ENCODE assay signal across 16 mouse cellular contexts in the genomic region with DNA sequence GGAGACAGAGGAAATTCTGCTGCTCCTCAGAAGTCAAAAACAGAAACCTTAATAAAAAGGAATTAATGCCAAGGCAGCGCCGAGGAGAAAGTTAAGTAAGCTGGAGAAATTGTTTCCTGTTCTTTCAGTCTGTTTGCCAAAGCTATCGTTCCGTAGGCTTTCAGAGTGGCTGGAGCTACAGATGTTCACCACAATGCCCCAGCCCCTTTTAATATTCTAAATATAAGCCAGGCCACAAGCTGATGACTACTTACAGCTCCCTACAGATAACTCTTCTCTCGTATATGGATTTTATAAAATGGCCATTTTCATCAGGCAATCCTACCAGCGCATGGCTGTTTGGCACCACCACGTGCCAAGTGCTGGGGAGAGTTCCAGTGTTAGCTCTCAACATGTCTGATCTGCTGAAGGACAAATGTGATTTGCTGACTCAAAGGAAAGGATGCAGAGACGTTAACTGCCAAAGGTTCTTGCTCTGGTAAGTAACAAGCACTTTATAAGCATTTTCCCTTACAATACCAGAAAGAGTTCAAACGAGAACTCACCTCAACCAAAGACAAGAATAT.
DNase-seq lines count a peak whose midpoint lies in the region; ATAC-seq and TF ChIP-seq lines count a peak whose summit lies in the region.
"Had no signal": no experiment of that assay in that cellular context is flagged by ENCODE, and none has a peak within 500 bp of the region (broad histone marks: within the 10 kb centered on the region; RNA-seq: fewer than 3 reads in every experiment).

No protein-coding gene starts in this region.

- 0 out of 2 replicates have a peak overlapping the region, but pooled peaks have one; percentile 9 for H3K27ac ChIP-seq in embryonic facial prominence, embryonic 12.5 days
- H3K27ac ChIP-seq in embryonic facial prominence, embryonic 10.5 days (replicated peaks) = no peak overlapping the region
- H3K27ac ChIP-seq in hindbrain, postnatal 0 days = 0 out of 2 replicates have a peak overlapping the region, but pooled peaks have one; percentile 32
- H3K27ac ChIP-seq in hindbrain, embryonic 14.5 days = no peak overlapping the region
- H3K27ac ChIP-seq in midbrain, postnatal 0 days (ENCODE audit: low read depth, low read length) = no peak overlapping the region
- no peak overlapping the region for H3K27ac ChIP-seq in midbrain, embryonic 14.5 days (replicated peaks; ENCODE audit: low read depth, low read length)
- H3K27ac ChIP-seq: liver, embryonic 15.5 days had no signal

- DNase-seq in embryonic facial prominence, embryonic 10.5 days (ENCODE audit: low spot score) = no peak
- peak; percentile 27 for DNase-seq in hindbrain, postnatal 0 days (ENCODE audit: low spot score)
- DNase-seq in hindbrain, embryonic 14.5 days (ENCODE audit: low spot score) = no peak
- peak; percentile 36 for DNase-seq in midbrain, postnatal 0 days (ENCODE audit: low spot score)
- no peak for DNase-seq in midbrain, embryonic 14.5 days
- no peak for DNase-seq in thymus, postnatal 36 days
- DNase-seq in embryo, embryonic 10 days (ENCODE audit: low spot score) = no peak
- DNase-seq: adrenal gland, postnatal 36 days; cerebellum, postnatal 36 days; kidney, adult 8-10 months; kidney, postnatal 36 days; retina, postnatal 1 day; thymus, postnatal 14 days had no signal

- peaks cover 12% of the 10 kb centered on the region; the same call in 1 of the 2 replicates for H3K4me1 ChIP-seq in embryonic facial prominence, embryonic 12.5 days
- peaks cover 15% of the 10 kb centered on the region for H3K4me1 ChIP-seq in embryonic facial prominence, embryonic 10.5 days
- peaks cover 7% of the 10 kb centered on the region; the same call in 1 of the 2 replicates for H3K4me1 ChIP-seq in hindbrain, postnatal 0 days (ENCODE audit: insufficient read depth, low read length)
- H3K4me1 ChIP-seq in hindbrain, embryonic 14.5 days (replicated peaks; ENCODE audit: control insufficient read depth, insufficient read depth, low read length) = peaks cover 7% of the 10 kb centered on the region; the same call in 1 of the 2 replicates
- H3K4me1 ChIP-seq in midbrain, postnatal 0 days (ENCODE audit: insufficient read depth, low read length) = 0 out of 2 replicates have a peak, but pooled peaks cover 3% of the 10 kb centered on the region
- 0 out of 2 replicates have a peak, but pooled peaks cover 6% of the 10 kb centered on the region for H3K4me1 ChIP-seq in midbrain, embryonic 14.5 days (ENCODE audit: control insufficient read depth, insufficient read depth, low read length)
- H3K4me1 ChIP-seq: liver, embryonic 15.5 days had no signal

- no peaks in the 10 kb centered on the region for H3K36me3 ChIP-seq in embryonic facial prominence, embryonic 12.5 days
- H3K36me3 ChIP-seq in embryonic facial prominence, embryonic 10.5 days (replicated peaks) = no peaks in the 10 kb centered on the region
- H3K36me3 ChIP-seq in hindbrain, postnatal 0 days (ENCODE audit: insufficient read depth, low read length) = no peaks in the 10 kb centered on the region
- no peaks in the 10 kb centered on the region for H3K36me3 ChIP-seq in hindbrain, embryonic 14.5 days (replicated peaks; ENCODE audit: control insufficient read depth, insufficient read depth)
- H3K36me3 ChIP-seq in midbrain, postnatal 0 days (ENCODE audit: insufficient read depth, low read length) = no peaks in the 10 kb centered on the region
- no peaks in the 10 kb centered on the region for H3K36me3 ChIP-seq in midbrain, embryonic 14.5 days (ENCODE audit: control insufficient read depth, insufficient read depth, low read length)
- H3K36me3 ChIP-seq: liver, embryonic 15.5 days had no signal

- 57% methylated on average over 9 of the region's 9 CpGs for WGBS in embryonic facial prominence, embryonic 12.5 days
- WGBS in embryonic facial prominence, embryonic 10.5 days = 84% methylated on average over 9 of the region's 9 CpGs
- WGBS in hindbrain, postnatal 0 days = 56% methylated on average over 9 of the region's 9 CpGs
- WGBS in hindbrain, embryonic 14.5 days = 71% methylated on average over 9 of the region's 9 CpGs
- 66% methylated on average over 9 of the region's 9 CpGs for WGBS in midbrain, postnatal 0 days
- 73% methylated on average over 9 of the region's 9 CpGs for WGBS in midbrain, embryonic 14.5 days

- no peaks in the 10 kb centered on the region for H3K27me3 ChIP-seq in embryonic facial prominence, embryonic 12.5 days
- no peaks in the 10 kb centered on the region for H3K27me3 ChIP-seq in embryonic facial prominence, embryonic 10.5 days (replicated peaks; ENCODE audit: low read depth, poor library complexity, severe bottlenecking)
- H3K27me3 ChIP-seq in hindbrain, postnatal 0 days (ENCODE audit: insufficient read depth, low read length) = no peaks in the 10 kb centered on the region
- H3K27me3 ChIP-seq in hindbrain, embryonic 14.5 days (ENCODE audit: control insufficient read depth, insufficient read depth, low read length) = no peaks in the 10 kb centered on the region
- no peaks in the 10 kb centered on the region for H3K27me3 ChIP-seq in midbrain, postnatal 0 days (ENCODE audit: insufficient read depth, low read length)
- H3K27me3 ChIP-seq in midbrain, embryonic 14.5 days (ENCODE audit: control insufficient read depth, insufficient read depth, low read length) = no peaks in the 10 kb centered on the region
- H3K27me3 ChIP-seq: liver, embryonic 15.5 days had no signal

- no peak for TF ChIP-seq CTCF in hindbrain, postnatal 0 days (IDR thresholded peaks at IDR 0.05; ENCODE audit: low read depth)
- no peak for TF ChIP-seq CTCF in midbrain, postnatal 0 days (IDR thresholded peaks at IDR 0.05)

- H3K4me2 ChIP-seq in embryonic facial prominence, embryonic 12.5 days (replicated peaks) = no peak overlapping the region
- peak overlapping the region; percentile 21; the same call in 1 of the 2 replicates for H3K4me2 ChIP-seq in hindbrain, postnatal 0 days (ENCODE audit: low read depth, low read length)
- no peak overlapping the region for H3K4me2 ChIP-seq in hindbrain, embryonic 14.5 days (replicated peaks)
- no peak overlapping the region for H3K4me2 ChIP-seq in midbrain, postnatal 0 days (ENCODE audit: low read depth, low read length, poor library complexity, severe bottlenecking)
- H3K4me2 ChIP-seq in midbrain, embryonic 14.5 days (ENCODE audit: low read length) = no peak overlapping the region
- H3K4me2 ChIP-seq: liver, embryonic 15.5 days had no signal

- H3K9me3 ChIP-seq in embryonic facial prominence, embryonic 12.5 days = no peaks in the 10 kb centered on the region
- no peaks in the 10 kb centered on the region for H3K9me3 ChIP-seq in embryonic facial prominence, embryonic 10.5 days
- no peaks in the 10 kb centered on the region for H3K9me3 ChIP-seq in hindbrain, postnatal 0 days (ENCODE audit: low read length)
- no peaks in the 10 kb centered on the region for H3K9me3 ChIP-seq in hindbrain, embryonic 14.5 days (ENCODE audit: control insufficient read depth, low read length)
- H3K9me3 ChIP-seq in midbrain, postnatal 0 days (ENCODE audit: low read length) = no peaks in the 10 kb centered on the region
- H3K9me3 ChIP-seq in midbrain, embryonic 14.5 days (ENCODE audit: control insufficient read depth, low read length) = no peaks in the 10 kb centered on the region
- H3K9me3 ChIP-seq: liver, embryonic 15.5 days had no signal

- H3K9ac ChIP-seq in embryonic facial prominence, embryonic 12.5 days = no peak overlapping the region
- H3K9ac ChIP-seq in hindbrain, postnatal 0 days (replicated peaks; ENCODE audit: low read length) = no peak overlapping the region
- no peak overlapping the region for H3K9ac ChIP-seq in hindbrain, embryonic 14.5 days
- H3K9ac ChIP-seq in midbrain, postnatal 0 days (replicated peaks; ENCODE audit: low read length, poor library complexity, severe bottlenecking) = no peak overlapping the region
- no peak overlapping the region for H3K9ac ChIP-seq in midbrain, embryonic 14.5 days (replicated peaks; ENCODE audit: low read length)
- H3K9ac ChIP-seq: liver, embryonic 15.5 days had no signal

- ATAC-seq in embryonic facial prominence, embryonic 12.5 days (ENCODE audit: insufficient number of reproducible peaks, insufficient read depth, low FRiP score, low TSS enrichment) = no peak
- no peak for ATAC-seq in hindbrain, postnatal 0 days
- ATAC-seq in hindbrain, embryonic 14.5 days (ENCODE audit: low FRiP score) = no peak
- ATAC-seq in midbrain, postnatal 0 days (ENCODE audit: low FRiP score) = no peak
- no peak for ATAC-seq in midbrain, embryonic 14.5 days (ENCODE audit: low FRiP score, low TSS enrichment)
- ATAC-seq: forebrain, embryonic 14.5 days had no signal

- no peak overlapping the region for H3K4me3 ChIP-seq in embryonic facial prominence, embryonic 12.5 days
- no peak overlapping the region for H3K4me3 ChIP-seq in embryonic facial prominence, embryonic 10.5 days
- H3K4me3 ChIP-seq in hindbrain, postnatal 0 days (ENCODE audit: low read length) = no peak overlapping the region
- H3K4me3 ChIP-seq in hindbrain, embryonic 14.5 days (replicated peaks; ENCODE audit: low read length) = no peak overlapping the region
- H3K4me3 ChIP-seq in midbrain, postnatal 0 days (ENCODE audit: low read depth, low read length) = no peak overlapping the region
- H3K4me3 ChIP-seq in midbrain, embryonic 14.5 days (replicated peaks; ENCODE audit: low read depth, low read length) = no peak overlapping the region
- H3K4me3 ChIP-seq: liver, embryonic 15.5 days had no signal

Comparison
In these comparisons a context has a peak if more than half of its experiments do, and no peak if none do; other contexts are left out.
1. H3K27ac ChIP-seq: peak in embryonic facial prominence, embryonic 12.5 days (single experiment) and hindbrain, postnatal 0 days (single experiment); none in embryonic facial prominence, embryonic 10.5 days (single experiment), hindbrain, embryonic 14.5 days (single experiment), midbrain, postnatal 0 days (single experiment) and midbrain, embryonic 14.5 days (single experiment).
2. DNase-seq: peak in hindbrain, postnatal 0 days (single experiment) and midbrain, postnatal 0 days (single experiment); none in embryonic facial prominence, embryonic 10.5 days (single experiment), hindbrain, embryonic 14.5 days (single experiment), midbrain, embryonic 14.5 days (single experiment), thymus, postnatal 36 days (0 of 2) and embryo, embryonic 10 days (single experiment).